Mouse (Mus musculus): Measurements from ENCODE around the gene Olfr1411. TPM values are rescaled to one million over a fixed set of nuclear protein-coding genes. Genes with fewer than 3 reads are reported as not detected.

Gene Olfr1411
- polyA plus RNA-seq, 1 experiment from 2014 or later: not detected

- H3K4me2 ChIP-seq (replicated peaks; ENCODE audit: low read depth, low read length): no peak overlapping the region
- H3K27me3 ChIP-seq (ENCODE audit: control insufficient read depth, insufficient read depth, low read length): no peaks in the 10 kb centered on the region; the same call in 1 of the 2 replicates
These were observed 20.3 kb downstream of the Olfr1411 start for GRCm38 (mm10) chr1:92614516-92614915.

GRCm38 (mm10) chr1:92616046-92616445, 21.8 kb downstream of the Olfr1411 start:
- no peaks in the 10 kb centered on the region for H3K9me3 ChIP-seq (ENCODE audit: control insufficient read depth, low read length)
- no peak for ATAC-seq (ENCODE audit: low FRiP score, low TSS enrichment)
- no peak overlapping the region for H3K27ac ChIP-seq (ENCODE audit: low read depth, low read length)
- WGBS: 87% methylated on average over 1 of the region's 1 CpGs
- H3K4me1 ChIP-seq (ENCODE audit: control insufficient read depth, insufficient read depth, low read length): no peaks in the 10 kb centered on the region
- H3K27me3 ChIP-seq (ENCODE audit: control insufficient read depth, insufficient read depth, low read length): no peaks in the 10 kb centered on the region; the same call in 1 of the 2 replicates
- H3K4me3 ChIP-seq (ENCODE audit: low read length): no peak overlapping the region
- no peak overlapping the region for H3K9ac ChIP-seq (ENCODE audit: low read depth, low read length)
- H3K4me2 ChIP-seq (replicated peaks; ENCODE audit: low read depth, low read length): no peak overlapping the region
- H3K36me3 ChIP-seq (ENCODE audit: control insufficient read depth, insufficient read depth, low read length): no peaks in the 10 kb centered on the region

More at GRCm38 (mm10) chr1:92614516-92614915, 20.3 kb downstream of the Olfr1411 start:
- H3K36me3 ChIP-seq (ENCODE audit: control insufficient read depth, insufficient read depth, low read length): no peaks in the 10 kb centered on the region
- ATAC-seq (ENCODE audit: low FRiP score, low TSS enrichment): no peak
- no peak overlapping the region for H3K27ac ChIP-seq (ENCODE audit: low read depth, low read length)
- no peaks in the 10 kb centered on the region for H3K9me3 ChIP-seq (ENCODE audit: control insufficient read depth, low read length)
- H3K4me3 ChIP-seq (ENCODE audit: low read length): no peak overlapping the region
- 12% methylated on average over 1 of the region's 1 CpGs for WGBS
- H3K4me1 ChIP-seq (ENCODE audit: control insufficient read depth, insufficient read depth, low read length): no peaks in the 10 kb centered on the region
- no peak overlapping the region for H3K9ac ChIP-seq (ENCODE audit: low read depth, low read length)

GRCm38 (mm10) chr1:92617488-92617887, 23.3 kb downstream of the Olfr1411 start, which contains the start of gene Olfr12:
Gene Olfr12 (plus strand): TSS chr1:92617788.
- 60% methylated on average over 2 of the region's 2 CpGs for WGBS
- H3K4me2 ChIP-seq (replicated peaks; ENCODE audit: low read depth, low read length): no peak within 1 kb of the TSS
- no peaks in the 10 kb centered on the region; the same call in 1 of the 2 replicates for H3K27me3 ChIP-seq (ENCODE audit: control insufficient read depth, insufficient read depth, low read length)
- H3K9ac ChIP-seq (ENCODE audit: low read depth, low read length): no peak within 1 kb of the TSS
- no peak within 1 kb of the TSS for H3K4me3 ChIP-seq (ENCODE audit: low read length)
- H3K27ac ChIP-seq (ENCODE audit: low read depth, low read length): no peak within 1 kb of the TSS
- no peaks in the 10 kb centered on the region for H3K4me1 ChIP-seq (ENCODE audit: control insufficient read depth, insufficient read depth, low read length)
- H3K9me3 ChIP-seq (ENCODE audit: control insufficient read depth, low read length): no peaks in the 10 kb centered on the region
- no peak for ATAC-seq (ENCODE audit: low FRiP score, low TSS enrichment)
- no peaks in the 10 kb centered on the region for H3K36me3 ChIP-seq (ENCODE audit: control insufficient read depth, insufficient read depth, low read length)

- no peak overlapping the region for H3K9ac ChIP-seq (ENCODE audit: low read depth, low read length)
- H3K27ac ChIP-seq (ENCODE audit: low read depth, low read length): no peak overlapping the region
- ATAC-seq (ENCODE audit: low FRiP score, low TSS enrichment): no peak
- H3K4me1 ChIP-seq (ENCODE audit: control insufficient read depth, insufficient read depth, low read length): no peaks in the 10 kb centered on the region
- H3K4me2 ChIP-seq (replicated peaks; ENCODE audit: low read depth, low read length): no peak overlapping the region
- no peaks in the 10 kb centered on the region for H3K9me3 ChIP-seq (ENCODE audit: control insufficient read depth, low read length)
- no peaks in the 10 kb centered on the region for H3K36me3 ChIP-seq (ENCODE audit: control insufficient read depth, insufficient read depth, low read length)
- WGBS: 57% methylated on average over 4 of the region's 4 CpGs
- no peak overlapping the region for H3K4me3 ChIP-seq (ENCODE audit: low read length)
- H3K27me3 ChIP-seq (ENCODE audit: control insufficient read depth, insufficient read depth, low read length): no peaks in the 10 kb centered on the region; the same call in 1 of the 2 replicates
These were observed 24.1 kb downstream of the Olfr1411 start for GRCm38 (mm10) chr1:92618360-92618759.

GRCm38 (mm10) chr1:92628227-92628626, 34.0 kb downstream of the Olfr1411 start:
- H3K4me3 ChIP-seq (ENCODE audit: low read length): no peak overlapping the region
- no peaks in the 10 kb centered on the region for H3K9me3 ChIP-seq (ENCODE audit: control insufficient read depth, low read length)
- 72% methylated on average over 4 of the region's 4 CpGs for WGBS
- H3K4me2 ChIP-seq (replicated peaks; ENCODE audit: low read depth, low read length): no peak overlapping the region
- ATAC-seq (ENCODE audit: low FRiP score, low TSS enrichment): no peak
- no peaks in the 10 kb centered on the region for H3K36me3 ChIP-seq (ENCODE audit: control insufficient read depth, insufficient read depth, low read length)
- H3K27me3 ChIP-seq (ENCODE audit: control insufficient read depth, insufficient read depth, low read length): peaks cover 8% of the 10 kb centered on the region; the same call in 1 of the 2 replicates
- H3K4me1 ChIP-seq (ENCODE audit: control insufficient read depth, insufficient read depth, low read length): no peaks in the 10 kb centered on the region
- no peak overlapping the region for H3K9ac ChIP-seq (ENCODE audit: low read depth, low read length)
- no peak overlapping the region for H3K27ac ChIP-seq (ENCODE audit: low read depth, low read length)

GRCm38 (mm10) chr1:92632196-92632595, 38.0 kb downstream of the Olfr1411 start:
- ATAC-seq (ENCODE audit: low FRiP score, low TSS enrichment): no peak
- H3K4me1 ChIP-seq (ENCODE audit: control insufficient read depth, insufficient read depth, low read length): no peaks in the 10 kb centered on the region
- H3K4me3 ChIP-seq (ENCODE audit: low read length): no peak overlapping the region
- H3K9me3 ChIP-seq (ENCODE audit: control insufficient read depth, low read length): no peaks in the 10 kb centered on the region
- peaks cover 14% of the 10 kb centered on the region for H3K36me3 ChIP-seq (ENCODE audit: control insufficient read depth, insufficient read depth, low read length)
- WGBS: 84% methylated on average over 5 of the region's 5 CpGs
- H3K9ac ChIP-seq (ENCODE audit: low read depth, low read length): no peak overlapping the region
- H3K27me3 ChIP-seq (ENCODE audit: control insufficient read depth, insufficient read depth, low read length): no peaks in the 10 kb centered on the region
- H3K27ac ChIP-seq (ENCODE audit: low read depth, low read length): no peak overlapping the region
- no peak overlapping the region for H3K4me2 ChIP-seq (replicated peaks; ENCODE audit: low read depth, low read length)

GRCm38 (mm10) chr1:92632948-92633347, 38.7 kb downstream of the Olfr1411 start:
- WGBS: 68% methylated on average over 6 of the region's 6 CpGs
- peaks cover 21% of the 10 kb centered on the region for H3K36me3 ChIP-seq (ENCODE audit: control insufficient read depth, insufficient read depth, low read length)

GRCm38 (mm10) chr1:92633726-92634125, 39.5 kb downstream of the Olfr1411 start:
- no peak for ATAC-seq (ENCODE audit: low FRiP score, low TSS enrichment)
- Histone ChIP-seq H3K4me2 (replicated peaks; ENCODE audit: low read depth, low read length) (no peak overlapping the region), H3K9ac (ENCODE audit: low read depth, low read length) (no peak overlapping the region), H3K27ac (ENCODE audit: low read depth, low read length) (no peak overlapping the region), H3K27me3 (ENCODE audit: control insufficient read depth, insufficient read depth, low read length) (no peaks in the 10 kb centered on the region), H3K36me3 (ENCODE audit: control insufficient read depth, insufficient read depth, low read length) (peaks cover 29% of the 10 kb centered on the region), H3K4me1 (ENCODE audit: control insufficient read depth, insufficient read depth, low read length) (no peaks in the 10 kb centered on the region), H3K9me3 (ENCODE audit: control insufficient read depth, low read length) (no peaks in the 10 kb centered on the region), H3K4me3 (ENCODE audit: low read length) (no peak overlapping the region)
- 82% methylated on average over 8 of the region's 8 CpGs for WGBS

More at GRCm38 (mm10) chr1:92632948-92633347, 38.7 kb downstream of the Olfr1411 start:
- Histone ChIP-seq H3K4me1 (ENCODE audit: control insufficient read depth, insufficient read depth, low read length) (no peaks in the 10 kb centered on the region), H3K9ac (ENCODE audit: low read depth, low read length) (no peak overlapping the region), H3K4me2 (replicated peaks; ENCODE audit: low read depth, low read length) (no peak overlapping the region), H3K27me3 (ENCODE audit: control insufficient read depth, insufficient read depth, low read length) (no peaks in the 10 kb centered on the region), H3K9me3 (ENCODE audit: control insufficient read depth, low read length) (no peaks in the 10 kb centered on the region), H3K4me3 (ENCODE audit: low read length) (no peak overlapping the region), H3K27ac (ENCODE audit: low read depth, low read length) (no peak overlapping the region)
- no peak for ATAC-seq (ENCODE audit: low FRiP score, low TSS enrichment)

- peaks cover 36% of the 10 kb centered on the region for H3K36me3 ChIP-seq (ENCODE audit: control insufficient read depth, insufficient read depth, low read length)
- ATAC-seq (ENCODE audit: low FRiP score, low TSS enrichment): no peak
- no peaks in the 10 kb centered on the region for H3K4me1 ChIP-seq (ENCODE audit: control insufficient read depth, insufficient read depth, low read length)
- H3K9me3 ChIP-seq (ENCODE audit: control insufficient read depth, low read length): no peaks in the 10 kb centered on the region
- no peaks in the 10 kb centered on the region for H3K27me3 ChIP-seq (ENCODE audit: control insufficient read depth, insufficient read depth, low read length)
- no peak overlapping the region for H3K9ac ChIP-seq (ENCODE audit: low read depth, low read length)
- no peak overlapping the region for H3K4me2 ChIP-seq (replicated peaks; ENCODE audit: low read depth, low read length)
- H3K27ac ChIP-seq (ENCODE audit: low read depth, low read length): no peak overlapping the region
- 72% methylated on average over 1 of the region's 1 CpGs for WGBS
- H3K4me3 ChIP-seq (ENCODE audit: low read length): no peak overlapping the region
These were observed 40.4 kb downstream of the Olfr1411 start for GRCm38 (mm10) chr1:92634569-92634968.

Data from kidney, embryonic 14.5 days (tissue).